Mouse (Mus musculus) midbrain, embryonic 14.5 days (tissue): ENCODE data around the gene Plk4. TPM values are rescaled to one million over a fixed set of nuclear protein-coding genes. Genes with fewer than 3 reads are reported as not detected.
"Not testable (repeated sequence)": the region's sequence is repeated elsewhere in the genome, so short reads cannot be mapped to it uniquely, and the experiment has no call there.

Experiments used
- ATAC-seq: fragments of 200-750 bp; cut with Nextera tagmentation; 2 replicates; pipeline ENCODE4 v1.8.0; 2017; ENCODE audit warnings: moderate number of reproducible peaks, moderate library complexity; ENCODE audit not compliant: low FRiP score, low TSS enrichment
- DNase-seq: peaks from one replicate; pipeline ENCODE4 v3.0.0-alpha.2; 2015
- H3K27ac ChIP-seq: fragments of 300-500 bp; sonication (generic); replicated peaks from 2 replicates; pipeline ENCODE4 v1.5.1; 2014; ENCODE audit warnings: mild to moderate bottlenecking, low read depth, low read length, moderate library complexity
- H3K27me3 ChIP-seq: fragments of 300-500 bp; sonication (generic); 2 replicates; pipeline ENCODE4 v1.6.1; 2014; ENCODE audit warnings: low read length, control low read depth, mixed read lengths; ENCODE audit not compliant: control insufficient read depth, insufficient read depth
- H3K36me3 ChIP-seq: fragments of 300-500 bp; sonication (generic); 2 replicates; pipeline ENCODE4 v1.6.1; 2014; ENCODE audit warnings: low read length, control low read depth; ENCODE audit not compliant: control insufficient read depth, insufficient read depth
- H3K4me1 ChIP-seq: fragments of 300-500 bp; sonication (generic); 2 replicates; pipeline ENCODE4 v1.6.1; 2014; ENCODE audit warnings: mild to moderate bottlenecking, antibody characterized with exemption, low read length, control low read depth; ENCODE audit not compliant: control insufficient read depth, insufficient read depth
- H3K4me2 ChIP-seq: fragments of 300-500 bp; sonication (generic); 2 replicates; pipeline ENCODE4 v1.6.1; 2014; ENCODE audit warnings: mild to moderate bottlenecking, low read length, moderate library complexity
- H3K4me3 ChIP-seq: fragments of 300-500 bp; sonication (generic); replicated peaks from 2 replicates; pipeline ENCODE4 v1.5.1; 2014; ENCODE audit warnings: low read depth, low read length
- H3K9ac ChIP-seq: fragments of 300-500 bp; sonication (generic); replicated peaks from 2 replicates; pipeline ENCODE4 v1.6.1; 2014; ENCODE audit warnings: mild to moderate bottlenecking, low read length, moderate library complexity
- H3K9me3 ChIP-seq: fragments of 300-500 bp; sonication (generic); 2 replicates; pipeline ENCODE4 v1.6.1; 2016; ENCODE audit warnings: low read length, control low read depth, mixed read lengths; ENCODE audit not compliant: control insufficient read depth
- WGBS: fragments of 180-500 bp; shearing (Covaris S2); extraction: QIAGEN DNeasy Blood & Tissue Kit; methylation state at CpG from one replicate; pipeline ENCODE4 v1.1.7; 2014; 5-methylcytosine and 5-hydroxymethylcytosine counted together
- polyA plus RNA-seq: library from polyadenylated mRNA; unstranded; fragments of >200 nt; fragmentation: Nextera tagmentation; extraction: Ambion mirVana; gene quantifications from 2 replicates; pipeline ENCODE4 v1.2.1, GENCODE M21; 2014

Gene Plk4
- polyA plus RNA-seq, 1 experiment from 2014 or later, result 16.3 TPM

GRCm38 (mm10) chr3:40808686-40809085 lies 8.9 kb downstream of the Plk4 start:
- Histone ChIP-seq H3K9me3 (no peaks in the 10 kb centered on the region), H3K27me3 (no peaks in the 10 kb centered on the region), H3K36me3 (peaks cover 46% of the 10 kb centered on the region), H3K4me3 (no peak overlapping the region), H3K4me2 (no peak overlapping the region), H3K9ac (no peak overlapping the region), H3K27ac (no peak overlapping the region), H3K4me1 (no peaks in the 10 kb centered on the region)
- no peak for DNase-seq
- 95% methylated on average over 10 of the region's 10 CpGs for WGBS
- ATAC-seq, result no peak

GRCm38 (mm10) chr3:40809894-40810293 lies 10.1 kb downstream of the Plk4 start:
- DNase-seq (no peak), ATAC-seq (no peak)
- Histone ChIP-seq H3K9me3 (no peaks in the 10 kb centered on the region), H3K9ac (no peak overlapping the region), H3K27ac (no peak overlapping the region), H3K36me3 (peaks cover 51% of the 10 kb centered on the region), H3K4me3 (no peak overlapping the region), H3K27me3 (no peaks in the 10 kb centered on the region), H3K4me1 (no peaks in the 10 kb centered on the region), H3K4me2 (no peak overlapping the region)
- 58% methylated on average over 2 of the region's 2 CpGs for WGBS

GRCm38 (mm10) chr3:40813275-40813674 lies 13.5 kb downstream of the Plk4 start:
- Histone ChIP-seq H3K27ac (no peak overlapping the region), H3K4me3 (no peak overlapping the region), H3K4me2 (no peak overlapping the region), H3K36me3 (peaks cover 53% of the 10 kb centered on the region), H3K27me3 (no peaks in the 10 kb centered on the region), H3K9me3 (no peaks in the 10 kb centered on the region), H3K9ac (no peak overlapping the region), H3K4me1 (no peaks in the 10 kb centered on the region)
- no peak for ATAC-seq
- WGBS, result 97% methylated on average over 2 of the region's 2 CpGs
- DNase-seq, result no peak

- 85% methylated on average over 5 of the region's 6 CpGs for WGBS
- H3K27ac ChIP-seq, DNase-seq, H3K27me3 ChIP-seq, ATAC-seq, H3K4me1 ChIP-seq, H3K9me3 ChIP-seq, H3K36me3 ChIP-seq: not testable (repeated sequence)
- peak overlapping the region; percentile 61 for H3K4me2 ChIP-seq
- peak overlapping the region; percentile 55; the same call in 1 of the 2 replicates for H3K9ac ChIP-seq
- peak overlapping the region; percentile 49 for H3K4me3 ChIP-seq
Observed at GRCm38 (mm10) chr3:40845521-40845920, 45.7 kb downstream of the Plk4 start.

GRCm38 (mm10) chr3:40846473-40846956 lies 46.7 kb downstream of the Plk4 start, which contains the start of gene Mfsd8:
TSS of gene Mfsd8 (minus strand) at chr3:40846886.
- peak; percentile 98 for ATAC-seq
- under 1% methylated on average over 39 of the region's 39 CpGs for WGBS

GRCm38 (mm10) chr3:40846957-40847017 lies 47.0 kb downstream of the Plk4 start, which contains the start of gene Abhd18:
TSS of gene Abhd18 (plus strand) at chr3:40846970.
- H3K9me3 ChIP-seq, H3K27me3 ChIP-seq, ATAC-seq, H3K4me1 ChIP-seq, DNase-seq, H3K36me3 ChIP-seq: not testable (repeated sequence)
- Histone ChIP-seq H3K4me3 (peak within 1 kb of the TSS; percentile 49), H3K4me2 (peak within 1 kb of the TSS; percentile 61), H3K9ac (peak within 1 kb of the TSS; percentile 59), H3K27ac (peak within 1 kb of the TSS; percentile 86)
- WGBS, result 0% methylated on average over 1 of the region's 4 CpGs

More at GRCm38 (mm10) chr3:40846473-40846956, 46.7 kb downstream of the Plk4 start, which contains the start of gene Mfsd8:
- peak within 1 kb of the TSS; percentile 49 for H3K4me3 ChIP-seq
- not testable (repeated sequence) for H3K36me3 ChIP-seq, H3K4me1 ChIP-seq, H3K27me3 ChIP-seq, H3K9me3 ChIP-seq
- H3K27ac ChIP-seq, result peak within 1 kb of the TSS; percentile 86
- peak; percentile 97 for DNase-seq
- H3K4me2 ChIP-seq, result peak within 1 kb of the TSS; percentile 61
- peak within 1 kb of the TSS; percentile 59 for H3K9ac ChIP-seq

- DNase-seq, result peak; percentile 68
- not testable (repeated sequence) for H3K4me1 ChIP-seq, H3K9me3 ChIP-seq, ATAC-seq, H3K27me3 ChIP-seq, H3K36me3 ChIP-seq
- Histone ChIP-seq H3K9ac (peak overlapping the region; percentile 59; the same call in 1 of the 2 replicates), H3K4me2 (peak overlapping the region; percentile 61), H3K27ac (peak overlapping the region; percentile 86), H3K4me3 (peak overlapping the region; percentile 49)
- under 1% methylated on average over 13 of the region's 21 CpGs for WGBS
Observed at GRCm38 (mm10) chr3:40847018-40847417, 47.2 kb downstream of the Plk4 start.

- not testable (repeated sequence) for H3K27me3 ChIP-seq, H3K9ac ChIP-seq, H3K9me3 ChIP-seq, H3K4me3 ChIP-seq, H3K4me1 ChIP-seq, H3K27ac ChIP-seq, H3K36me3 ChIP-seq, ATAC-seq, DNase-seq
- WGBS, result 92% methylated on average over 2 of the region's 2 CpGs
- peak overlapping the region; percentile 61; the same call in 1 of the 2 replicates for H3K4me2 ChIP-seq
Observed at GRCm38 (mm10) chr3:40847936-40848335, 48.1 kb downstream of the Plk4 start.

GRCm38 (mm10) chr3:40853123-40853738 lies 53.4 kb downstream of the Plk4 start:
- 96% methylated on average over 3 of the region's 3 CpGs for WGBS
- H3K27ac ChIP-seq, H3K9ac ChIP-seq, H3K4me1 ChIP-seq, DNase-seq, H3K36me3 ChIP-seq, H3K27me3 ChIP-seq, H3K4me2 ChIP-seq, H3K9me3 ChIP-seq, H3K4me3 ChIP-seq, ATAC-seq: not testable (repeated sequence)
